ENCODE assay signal across 8 mouse cellular contexts in the genomic region with DNA sequence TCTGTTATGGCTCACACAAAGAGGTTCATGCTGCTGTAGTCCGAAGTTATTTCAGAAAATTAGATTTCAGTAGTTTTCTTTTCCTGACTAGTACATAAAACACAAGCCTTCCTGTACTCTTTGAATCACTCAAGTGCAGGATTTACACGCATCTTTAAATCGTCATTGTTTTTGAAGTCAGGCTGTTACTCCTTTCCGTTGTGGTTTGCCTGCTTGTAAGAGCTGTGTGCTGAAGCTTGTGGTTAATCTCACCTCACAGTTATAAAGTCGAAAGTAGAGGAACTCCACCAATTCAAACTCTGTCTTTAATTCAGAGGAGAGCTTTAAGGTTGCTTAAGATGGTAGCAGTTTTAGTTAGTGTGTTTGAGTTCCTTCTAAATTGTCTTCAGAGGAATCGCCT.
DNase-seq lines count a peak whose midpoint lies in the region; ATAC-seq and TF ChIP-seq lines count a peak whose summit lies in the region.

No protein-coding gene starts in this region.

- H3K4me2 ChIP-seq in heart, embryonic 11.5 days = peak overlapping the region; percentile 62
- peak overlapping the region; percentile 80 for H3K4me2 ChIP-seq in heart, embryonic 16.5 days (ENCODE audit: low read depth, low read length)
- peak overlapping the region; percentile 57 for H3K4me2 ChIP-seq in lung, embryonic 16.5 days (ENCODE audit: low read depth, low read length)
- peak overlapping the region; percentile 70 for H3K4me2 ChIP-seq in stomach, postnatal 0 days (replicated peaks; ENCODE audit: low read depth)

- DNase-seq in heart, adult 18-20 months = no peak
- DNase-seq in stomach, postnatal 0 days (ENCODE audit: low spot score) = no peak
- DNase-seq in urinary bladder, adult 18-20 months (ENCODE audit: low spot score in 2 of 2) = no peak
- DNase-seq in left cerebral cortex, postnatal 14 days (ENCODE audit: low spot score in 2 of 2) = no peak

- H3K9ac ChIP-seq in heart, embryonic 11.5 days (ENCODE audit: low read depth, low read length) = peak overlapping the region; percentile 79
- peak overlapping the region; percentile 69; the same call in 1 of the 2 replicates for H3K9ac ChIP-seq in ES-Bruce4 (ENCODE audit: low read depth, poor library complexity, severe bottlenecking)
- peak overlapping the region; percentile 94 for H3K9ac ChIP-seq in heart, embryonic 16.5 days (ENCODE audit: low read length)
- peak overlapping the region; percentile 84 for H3K9ac ChIP-seq in lung, embryonic 16.5 days (ENCODE audit: low read length)
- H3K9ac ChIP-seq in stomach, postnatal 0 days (ENCODE audit: low read length) = peak overlapping the region; percentile 71

- no peak for TF ChIP-seq POLR2A in ES-Bruce4 (IDR thresholded peaks at IDR 0.05; ENCODE audit: insufficient read depth, low read length)

- WGBS in heart, embryonic 11.5 days (ENCODE audit: insufficient replicate concordance) = 17% methylated on average over 6 of the region's 6 CpGs
- WGBS in heart, embryonic 16.5 days = 10% methylated on average over 6 of the region's 6 CpGs
- 26% methylated on average over 6 of the region's 6 CpGs for WGBS in lung, embryonic 16.5 days
- WGBS in stomach, postnatal 0 days = 45% methylated on average over 6 of the region's 6 CpGs

- H3K36me3 ChIP-seq in heart, embryonic 11.5 days (ENCODE audit: control insufficient read depth, insufficient read depth, low read length) = no peaks in the 10 kb centered on the region
- H3K36me3 ChIP-seq in ES-Bruce4 (ENCODE audit: control insufficient read depth, insufficient read depth, low read length, poor library complexity, severe bottlenecking) = no peaks in the 10 kb centered on the region
- H3K36me3 ChIP-seq in heart, embryonic 16.5 days (ENCODE audit: control insufficient read depth, insufficient read depth) = no peaks in the 10 kb centered on the region
- no peaks in the 10 kb centered on the region for H3K36me3 ChIP-seq in lung, embryonic 16.5 days (ENCODE audit: control insufficient read depth, insufficient read depth, low read length)
- no peaks in the 10 kb centered on the region for H3K36me3 ChIP-seq in stomach, postnatal 0 days (ENCODE audit: control insufficient read depth, insufficient read depth, low read length)

- no peak for ATAC-seq in heart, embryonic 11.5 days (replicated peaks; ENCODE audit: insufficient number of reproducible peaks, low FRiP score, low TSS enrichment)
- ATAC-seq in heart, embryonic 16.5 days (replicated peaks; ENCODE audit: extremely low read depth, insufficient read depth, low FRiP score) = no peak
- ATAC-seq in lung, embryonic 16.5 days (ENCODE audit: low read depth) = no peak
- no peak for ATAC-seq in stomach, postnatal 0 days (ENCODE audit: low FRiP score, low TSS enrichment)

- H3K27me3 ChIP-seq in heart, embryonic 11.5 days (ENCODE audit: control insufficient read depth, insufficient read depth, low read length) = no peaks in the 10 kb centered on the region
- H3K27me3 ChIP-seq in ES-Bruce4 (ENCODE audit: control insufficient read depth, insufficient read depth, low read length, poor library complexity, severe bottlenecking) = peaks cover 3% of the 10 kb centered on the region
- H3K27me3 ChIP-seq in heart, embryonic 16.5 days (ENCODE audit: control insufficient read depth, insufficient read depth, low read length) = no peaks in the 10 kb centered on the region
- H3K27me3 ChIP-seq in lung, embryonic 16.5 days (ENCODE audit: control insufficient read depth, insufficient read depth, low read depth, low read length) = no peaks in the 10 kb centered on the region
- H3K27me3 ChIP-seq in stomach, postnatal 0 days (ENCODE audit: control insufficient read depth, insufficient read depth, low read length) = no peaks in the 10 kb centered on the region

- H3K27ac ChIP-seq in heart, embryonic 11.5 days (ENCODE audit: low read depth, low read length) = peak overlapping the region; percentile 82
- no peak overlapping the region for H3K27ac ChIP-seq in ES-Bruce4 (ENCODE audit: insufficient read depth, low read length)
- H3K27ac ChIP-seq in heart, embryonic 16.5 days (ENCODE audit: low read length) = peak overlapping the region; percentile 94
- no peak overlapping the region for H3K27ac ChIP-seq in lung, embryonic 16.5 days (ENCODE audit: low read length)
- no peak overlapping the region for H3K27ac ChIP-seq in stomach, postnatal 0 days (replicated peaks)

- no peaks in the 10 kb centered on the region for H3K4me1 ChIP-seq in heart, embryonic 11.5 days (ENCODE audit: control insufficient read depth, insufficient read depth, low read length)
- no peaks in the 10 kb centered on the region for H3K4me1 ChIP-seq in ES-Bruce4 (ENCODE audit: control insufficient read depth, insufficient read depth, low read length)
- H3K4me1 ChIP-seq in heart, embryonic 16.5 days (ENCODE audit: control insufficient read depth, insufficient read depth, low read length) = peaks cover 13% of the 10 kb centered on the region
- H3K4me1 ChIP-seq in lung, embryonic 16.5 days (replicated peaks; ENCODE audit: control insufficient read depth, insufficient read depth, low read length) = peaks cover 6% of the 10 kb centered on the region; the same call in 1 of the 2 replicates
- H3K4me1 ChIP-seq in stomach, postnatal 0 days (replicated peaks; ENCODE audit: control insufficient read depth, insufficient read depth) = no peaks in the 10 kb centered on the region

- H3K4me3 ChIP-seq in heart, embryonic 11.5 days (ENCODE audit: low read depth, low read length) = peak overlapping the region; percentile 70
- H3K4me3 ChIP-seq in ES-Bruce4 (ENCODE audit: low read depth, low read length) = no peak overlapping the region
- peak overlapping the region; percentile 95 for H3K4me3 ChIP-seq in heart, embryonic 16.5 days (ENCODE audit: low read length)
- H3K4me3 ChIP-seq in lung, embryonic 16.5 days (ENCODE audit: low read length) = peak overlapping the region; percentile 81
- peak overlapping the region; percentile 68 for H3K4me3 ChIP-seq in stomach, postnatal 0 days (ENCODE audit: low read depth, low read length)

- H3K9me3 ChIP-seq in heart, embryonic 11.5 days (replicated peaks; ENCODE audit: control insufficient read depth, low read length) = no peaks in the 10 kb centered on the region
- no peaks in the 10 kb centered on the region for H3K9me3 ChIP-seq in ES-Bruce4 (replicated peaks; ENCODE audit: control insufficient read depth, insufficient read depth, low read length, poor library complexity, severe bottlenecking)
- no peaks in the 10 kb centered on the region for H3K9me3 ChIP-seq in heart, embryonic 16.5 days (replicated peaks; ENCODE audit: control insufficient read depth, low read length)
- H3K9me3 ChIP-seq in lung, embryonic 16.5 days (ENCODE audit: control insufficient read depth, low read length) = no peaks in the 10 kb centered on the region
- H3K9me3 ChIP-seq in stomach, postnatal 0 days (ENCODE audit: control insufficient read depth, low read length) = no peaks in the 10 kb centered on the region

- TF ChIP-seq EP300 in ES-Bruce4 (IDR thresholded peaks at IDR 0.05; ENCODE audit: insufficient read depth, low read depth, low read length) = no peak
- no peak for TF ChIP-seq EP300 in stomach, postnatal 0 days (optimal IDR thresholded peaks at IDR 0.05)

- TF ChIP-seq CTCF in ES-Bruce4 (IDR thresholded peaks at IDR 0.05; ENCODE audit: low read depth, low read length) = no peak
- no peak for TF ChIP-seq CTCF in stomach, postnatal 0 days (IDR thresholded peaks at IDR 0.05; ENCODE audit: low read depth)

- intact Hi-C loops in left cerebral cortex, postnatal 14 days (cut with DNase I) = no loop called here

Comparison
In these comparisons a context has a peak if more than half of its experiments do, and no peak if none do; other contexts are left out.
1. H3K27ac ChIP-seq: peak in heart, embryonic 11.5 days (single experiment) and heart, embryonic 16.5 days (single experiment); none in ES-Bruce4 (single experiment), lung, embryonic 16.5 days (single experiment) and stomach, postnatal 0 days (single experiment).
2. Peak in every context shown above with its lines, with median percentiles within 50 percentile points of each other: H3K4me2 ChIP-seq and H3K9ac ChIP-seq.